Mouse (Mus musculus) kidney, adult 8-10 months (tissue): ENCODE measurements around the gene Cdon.

Experiments
- DNase-seq, 2 experiments: peaks; one replicate each; pipeline ENCODE4 v3.0.0; 2022

Cdon gene

GRCm38 (mm10) chr9:35543099-35543860 is 122.4 kb downstream of the Cdon start:
- no peak for DNase-seq

GRCm38 (mm10) chr9:35544666-35545065 is 123.7 kb downstream of the Cdon start:
- no peak for DNase-seq

GRCm38 (mm10) chr9:35545704-35546103 is 124.8 kb downstream of the Cdon start:
- no peak for DNase-seq

GRCm38 (mm10) chr9:35546745-35547144 is 125.8 kb downstream of the Cdon start:
- no peak for DNase-seq

GRCm38 (mm10) chr9:35548455-35548854 is 127.5 kb downstream of the Cdon start:
- no peak for DNase-seq

- no peak for DNase-seq
Observed at GRCm38 (mm10) chr9:35556494-35557102, 135.7 kb downstream of the Cdon start.
